Mouse (Mus musculus): ENCODE data around the gene Cbarp.

Cbarp gene

GRCm38 (mm10) chr10:80120146-80120545, 20.5 kb downstream of the Cbarp start:
- no peak for DNase-seq

- DNase-seq = no peak
Measured at GRCm38 (mm10) chr10:80118552-80118951, 22.1 kb downstream of the Cbarp start.

DNA sequence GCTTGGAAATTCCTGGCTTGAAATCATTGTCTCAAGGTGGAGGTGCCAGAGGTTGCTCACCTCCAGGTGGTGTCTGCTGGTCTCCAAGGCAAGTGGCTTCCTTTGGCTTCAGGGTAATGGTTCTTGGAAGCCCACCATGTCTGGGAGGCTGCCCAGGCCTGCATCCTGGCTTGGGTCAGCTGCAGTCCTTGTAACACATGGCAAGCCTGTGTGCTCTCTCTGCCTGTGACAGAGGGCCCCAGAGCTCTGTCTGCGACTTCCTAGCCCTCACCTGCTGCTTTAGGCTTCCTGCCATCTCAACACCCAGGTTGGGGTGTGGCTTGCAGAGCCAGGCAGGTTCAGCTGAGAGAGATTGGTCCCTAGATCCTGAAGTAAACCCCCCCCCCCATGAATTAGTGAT, 22.9 kb downstream of the Cbarp start:
- DNase-seq = no peak

GRCm38 (mm10) chr10:80116927-80117691, 23.5 kb downstream of the Cbarp start:
- DNase-seq = no peak

GRCm38 (mm10) chr10:80116563-80116926, 24.1 kb downstream of the Cbarp start:
- DNase-seq = no peak

DNA sequence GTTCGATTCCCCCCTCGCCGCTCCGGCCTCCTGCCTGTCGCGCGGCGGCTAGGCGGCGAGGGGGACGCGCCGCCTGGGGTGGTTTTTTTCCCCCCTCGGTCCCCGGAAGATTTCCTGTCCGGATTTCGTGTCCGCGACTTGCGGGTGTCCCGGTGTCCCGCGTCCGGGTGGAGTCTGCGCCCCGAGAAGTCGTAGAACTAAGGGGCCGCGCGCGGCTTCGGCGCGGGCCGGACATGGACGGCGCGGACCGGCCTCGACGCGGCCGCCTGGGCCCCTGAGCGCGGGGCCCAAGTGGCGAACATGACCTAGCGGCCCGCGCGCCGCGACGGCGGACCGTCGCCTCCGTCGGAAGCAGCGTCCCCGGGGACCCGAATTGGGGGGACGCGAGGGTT, 24.7 kb downstream of the Cbarp start:
- no peak for DNase-seq

DNA sequence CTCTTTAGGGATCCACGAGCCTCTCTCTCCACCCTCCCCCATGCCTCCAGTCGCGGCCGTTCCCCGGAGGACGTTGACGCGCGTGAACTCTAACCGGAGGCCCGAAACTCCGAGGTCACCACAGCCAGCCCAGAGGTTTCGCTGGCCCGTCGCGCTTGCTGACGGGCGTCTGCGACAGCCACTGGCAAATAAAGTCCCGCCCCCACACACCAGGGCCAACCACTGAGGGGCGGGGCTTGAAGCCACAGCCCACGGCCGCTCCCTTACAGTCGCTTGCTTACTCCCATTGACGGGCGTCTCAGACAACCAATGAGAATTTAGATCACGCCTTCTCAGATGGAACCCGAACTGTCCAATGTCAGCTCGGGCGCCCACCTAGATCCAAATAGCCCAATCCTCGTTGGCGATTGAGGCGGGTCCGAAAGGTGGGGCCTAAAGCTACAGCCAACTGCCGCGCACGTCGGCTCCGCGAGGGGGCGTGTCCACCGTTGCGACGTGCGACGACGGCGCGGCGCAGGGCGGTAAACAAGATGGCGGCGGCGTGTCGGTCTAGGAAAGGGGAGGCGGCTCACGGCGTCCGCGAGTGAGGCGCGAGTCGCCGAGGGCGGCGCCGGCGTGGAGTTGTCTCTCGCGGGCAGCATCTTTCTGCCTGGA, 25.2 kb downstream of the Cbarp start, which contains the start of gene Stk11:
Gene Stk11, plus strand, starts transcription at position 514 of the 654 bp plus-strand sequence.
- peak; percentile 100 for DNase-seq

GRCm38 (mm10) chr10:80114341-80115284, 26.0 kb downstream of the Cbarp start:
- DNase-seq = peak; percentile 92

- DNase-seq = no peak
Measured at GRCm38 (mm10) chr10:80107678-80108077, 33.0 kb downstream of the Cbarp start.

GRCm38 (mm10) chr10:80105926-80106325, 34.7 kb downstream of the Cbarp start:
- DNase-seq = no peak

GRCm38 (mm10) chr10:80105460-80105859, 35.2 kb downstream of the Cbarp start, which contains the start of gene Sbno2:
Gene Sbno2 (minus strand): TSS chr10:80105571.
- no peak for DNase-seq

GRCm38 (mm10) chr10:80104181-80104580, 36.5 kb downstream of the Cbarp start:
- no peak for DNase-seq

- DNase-seq = no peak
Measured at GRCm38 (mm10) chr10:80103032-80103431, 37.6 kb downstream of the Cbarp start.

DNA sequence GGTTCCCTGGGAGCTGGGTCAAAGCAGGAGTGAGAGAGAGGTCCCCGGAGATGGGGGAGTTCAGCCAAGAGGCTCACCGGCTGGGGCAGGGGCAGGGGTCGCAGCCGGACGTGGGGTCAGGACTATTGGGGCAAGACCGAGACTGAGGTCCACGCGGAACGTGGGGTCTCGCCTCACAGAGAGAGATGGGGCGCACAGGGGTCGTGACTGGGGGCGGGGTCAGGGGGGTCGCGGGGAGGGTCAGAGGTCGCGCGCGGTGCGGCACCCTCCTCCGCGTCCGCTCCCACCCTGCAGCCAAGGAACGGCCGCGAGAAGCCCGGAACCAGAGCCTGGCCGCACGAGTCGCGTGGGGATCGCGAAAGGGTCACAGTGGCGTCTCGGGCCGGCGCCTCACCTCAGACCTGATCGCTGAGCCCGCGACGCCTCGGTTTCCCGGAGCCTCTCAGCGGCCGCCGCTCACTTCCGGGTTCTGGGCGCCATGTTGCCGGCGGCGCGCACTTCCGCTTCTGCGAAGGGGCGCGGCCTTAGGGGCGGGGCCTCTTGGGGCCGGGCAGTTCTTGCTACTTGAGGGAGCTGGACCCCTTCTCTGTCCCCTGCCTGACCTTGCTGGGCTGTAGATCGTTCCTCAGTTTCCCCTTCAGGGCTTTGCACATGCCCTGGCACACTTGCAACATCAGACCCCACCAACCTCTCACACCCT, 38.3 kb downstream of the Cbarp start:
- DNase-seq = peak; percentile 85

GRCm38 (mm10) chr10:80100982-80101381, 39.7 kb downstream of the Cbarp start:
- DNase-seq = peak; percentile 49

DNA sequence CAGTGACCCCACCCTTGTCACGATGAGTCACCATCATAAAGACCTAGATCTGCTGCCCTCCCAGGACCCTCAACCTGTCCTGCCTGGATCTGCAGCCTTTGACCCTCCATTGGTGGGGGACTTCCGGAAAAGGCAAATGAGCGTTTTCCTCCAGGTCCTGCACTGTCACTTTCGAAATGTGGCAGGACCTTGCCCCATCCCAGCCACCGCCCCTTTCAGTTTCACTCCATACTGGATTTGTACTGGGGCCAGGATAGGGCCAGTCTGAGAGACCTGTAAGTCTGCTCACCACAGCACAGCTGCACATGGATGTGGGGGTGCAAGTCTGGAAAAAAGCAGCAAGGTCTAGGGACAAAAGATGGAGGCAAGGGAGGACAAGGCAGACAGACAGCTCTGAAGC, 42.0 kb downstream of the Cbarp start:
- no peak for DNase-seq

- DNase-seq = no peak
Measured at GRCm38 (mm10) chr10:80097275-80097674, 43.4 kb downstream of the Cbarp start.

- no peak for DNase-seq
Measured at GRCm38 (mm10) chr10:80095547-80095946, 45.1 kb downstream of the Cbarp start.

DNA sequence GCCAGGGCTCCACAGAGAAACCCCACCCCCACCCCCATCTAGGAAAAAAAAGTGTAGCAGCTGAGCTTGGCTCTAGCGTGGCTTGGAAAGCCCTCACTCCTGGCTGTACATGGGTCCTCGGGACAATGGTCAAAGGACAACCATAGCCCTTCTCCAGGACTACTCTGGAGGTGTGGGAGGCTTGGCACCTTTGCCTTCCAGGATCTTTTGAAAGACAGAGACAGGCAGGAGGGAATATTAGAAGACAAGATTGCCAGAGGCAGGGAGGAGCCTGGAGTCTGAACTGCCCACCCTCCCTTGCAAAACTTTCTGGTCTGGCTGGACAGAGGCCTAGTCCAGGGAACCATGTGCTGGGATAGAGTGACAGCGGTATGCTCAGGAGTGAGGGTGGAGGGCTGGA, 46.0 kb downstream of the Cbarp start:
- DNase-seq = peak; percentile 75

- DNase-seq = no peak
Measured at GRCm38 (mm10) chr10:80094085-80094484, 46.5 kb downstream of the Cbarp start.

DNA sequence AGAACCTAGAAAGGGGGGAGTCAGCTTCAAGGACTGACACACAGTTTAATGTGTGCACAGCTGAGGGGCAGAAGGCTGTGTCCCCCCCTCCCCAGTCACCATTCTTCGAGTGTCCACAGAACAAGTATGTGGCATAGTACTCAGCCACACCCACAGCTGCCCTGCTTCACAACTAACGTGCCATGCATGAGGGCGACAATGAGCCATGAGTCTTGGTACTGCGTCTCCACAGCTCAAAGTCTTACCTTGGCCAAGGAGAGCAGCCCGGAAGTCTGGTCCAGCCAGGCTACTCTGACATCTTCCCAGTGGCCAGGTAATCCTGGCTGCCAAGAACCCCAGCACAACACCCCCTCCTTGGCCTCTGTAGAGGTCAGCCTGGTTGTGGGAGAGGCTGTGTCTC, 47.9 kb downstream of the Cbarp start:
- DNase-seq = no peak

DNA sequence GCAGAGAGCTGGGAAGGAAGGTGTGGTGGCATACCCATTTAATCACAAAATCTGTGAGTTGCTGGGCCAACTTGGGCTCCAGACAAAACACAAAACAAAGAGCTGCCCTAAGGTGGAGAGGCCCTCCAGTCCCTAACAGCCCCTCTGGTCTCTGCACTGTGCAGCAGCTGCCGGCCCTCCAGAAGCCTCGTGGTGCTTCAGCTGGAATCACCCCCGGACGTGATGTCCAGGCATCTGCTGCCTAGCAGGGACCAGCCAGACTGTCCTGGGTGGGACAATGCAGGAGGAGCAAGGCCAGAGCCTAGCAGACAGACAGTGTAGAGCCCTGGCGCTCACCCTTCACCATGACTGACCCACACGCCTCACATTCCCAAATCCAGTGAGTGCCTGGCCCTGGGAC, 49.1 kb downstream of the Cbarp start:
- DNase-seq = no peak

- DNase-seq = peak; percentile 64
Measured at GRCm38 (mm10) chr10:80089146-80089545, 51.5 kb downstream of the Cbarp start.
